Mouse (Mus musculus) adrenal gland, postnatal 4 days (tissue): ENCODE data around the gene Trim29. TPM values are rescaled to one million over a fixed set of nuclear protein-coding genes. Genes with fewer than 3 reads are reported as not detected.

Experiments used
- DNase-seq, 2 experiments: peaks; one replicate each; pipeline ENCODE4 v3.0.0; 2021 to 2022; ENCODE audit warnings: low spot score in 2 of 2, mixed read lengths in 2 of 2
- total RNA-seq, 2 experiments: library from RNA; stranded (reverse); gene quantifications; 2 replicates each; pipeline ENCODE4 v1.2.3; 2021

Gene Trim29
- total RNA-seq, 2 experiments from 2014 or later: 0.25 TPM; not detected in 1

DNA sequence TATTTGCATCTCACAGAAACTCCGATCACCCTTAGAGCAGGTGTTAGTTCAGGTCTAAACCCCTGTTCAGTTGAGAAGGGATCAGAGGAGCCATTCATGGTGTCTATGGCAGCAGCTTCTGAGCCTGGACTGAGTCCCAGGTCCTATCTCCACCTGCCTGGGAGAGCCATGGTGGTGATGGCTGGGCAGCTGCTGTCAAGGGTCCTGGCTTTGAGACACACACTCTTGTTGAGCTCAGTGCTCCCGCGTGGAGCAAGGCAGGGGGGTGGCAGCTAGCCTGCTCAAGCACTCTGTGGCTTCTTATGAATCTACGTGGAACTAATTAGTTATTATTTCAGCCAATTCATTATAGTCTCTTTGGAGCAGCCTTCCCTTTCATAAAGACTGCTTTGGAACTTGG, 73.2 kb downstream of the Trim29 start:
- no peak for DNase-seq

DNA sequence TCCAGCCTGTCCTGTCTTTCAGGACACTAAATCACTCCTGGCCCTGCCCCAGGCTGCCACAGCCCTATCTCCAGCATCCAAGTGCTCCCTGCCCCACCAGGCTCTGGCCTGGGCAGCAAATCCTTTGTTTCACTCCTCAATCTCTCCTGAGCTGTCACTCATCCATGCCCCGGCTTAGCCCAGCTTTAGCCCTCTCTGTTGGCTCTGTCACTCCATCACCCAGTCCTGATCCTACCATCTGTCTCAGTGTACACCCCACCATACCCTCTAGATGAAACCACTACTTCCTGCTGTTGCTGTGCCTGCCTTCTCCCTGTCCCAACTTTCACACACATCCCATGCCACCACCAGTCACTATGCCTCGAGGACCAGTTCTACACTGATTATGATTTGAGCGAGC, 73.8 kb downstream of the Trim29 start:
- DNase-seq: no peak

Other genes with a start within 250 kb of the Trim29 start
- gene Arhgef12, start 203.6 kb upstream of the Trim29 start, total RNA-seq: 100 to 1,000 TPM in 1 of 2 experiments, 10 to 100 TPM in 1; 98.7 to 111 TPM
- gene Tmem136, start 194.3 kb upstream of the Trim29 start, total RNA-seq: 1 to 10 TPM; 6.5 to 8.6 TPM
- gene Pou2f3, start 100.5 kb upstream of the Trim29 start, total RNA-seq: under 1 TPM in 1 of 2 experiments, not detected in 1; 0.14 TPM
- gene Oaf, start 70.9 kb upstream of the Trim29 start, total RNA-seq: 10 to 100 TPM; 31.6 to 32.2 TPM